Mouse (Mus musculus) NIH3T3 (cell line): ENCODE results near the gene Cubn.

ENCODE experiments used
- DNase-seq: peaks from one replicate; pipeline ENCODE4 v3.0.0-alpha.2; 2012; ENCODE audit warnings: low read depth

Gene Cubn

DNA sequence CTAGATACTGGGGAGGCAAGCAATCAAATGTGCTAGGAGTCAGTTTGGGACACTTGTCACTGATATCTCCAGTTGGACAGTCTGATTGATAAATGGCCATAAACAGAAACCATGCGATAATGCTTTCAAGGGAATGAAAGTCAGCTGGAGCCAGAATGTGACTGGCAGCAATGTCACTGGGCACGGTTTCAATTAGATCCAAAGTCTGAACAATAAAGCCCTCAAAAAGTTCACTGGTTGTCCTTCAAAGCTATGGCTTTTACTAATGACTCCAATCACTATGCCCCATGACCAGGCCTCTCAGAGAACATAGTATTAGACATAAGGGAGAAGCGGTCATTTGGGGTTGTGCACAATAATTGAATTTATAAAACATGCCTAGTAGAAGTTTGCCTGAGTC, 7.0 kb downstream of the Cubn start:
- no peak for DNase-seq

DNA sequence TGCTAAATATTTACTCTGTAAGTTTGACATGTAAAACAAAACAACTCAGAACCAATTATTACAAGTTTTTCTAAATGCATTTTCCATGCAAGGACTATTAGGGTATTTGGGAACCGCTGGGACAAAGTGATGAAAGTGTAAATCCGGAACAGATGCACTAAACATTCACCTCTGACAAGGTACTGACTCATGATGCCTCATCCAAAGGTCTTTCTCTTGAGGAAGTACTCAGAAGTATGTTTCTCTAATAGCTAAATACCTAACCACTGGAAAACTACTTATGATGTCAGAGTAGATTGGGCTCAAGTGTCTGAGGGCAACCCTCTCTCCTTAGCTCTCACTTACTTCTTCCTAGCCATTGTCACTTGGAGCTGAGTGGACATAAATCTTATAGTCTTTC, 10.9 kb downstream of the Cubn start:
- DNase-seq, result peak; percentile 56

DNA sequence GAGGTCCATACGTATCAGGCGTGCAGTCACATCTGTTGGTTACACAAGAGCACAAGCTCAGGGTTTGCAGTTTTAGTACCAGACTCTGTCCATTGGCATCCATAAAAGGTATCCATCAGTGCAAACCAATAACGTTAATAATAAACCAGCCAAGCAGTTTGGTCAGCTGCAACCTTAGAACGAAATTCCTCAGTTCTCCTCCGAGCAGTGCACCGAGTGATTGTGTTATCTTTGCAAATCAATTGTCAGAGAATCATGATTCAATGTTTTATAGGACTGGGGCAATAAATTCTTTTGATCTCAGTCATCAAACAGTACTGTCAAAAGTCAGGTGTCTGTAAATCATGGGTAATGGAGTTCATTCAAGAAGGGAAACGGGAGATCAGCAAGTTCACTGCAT, 12.4 kb downstream of the Cubn start:
- DNase-seq, result no peak

DNA sequence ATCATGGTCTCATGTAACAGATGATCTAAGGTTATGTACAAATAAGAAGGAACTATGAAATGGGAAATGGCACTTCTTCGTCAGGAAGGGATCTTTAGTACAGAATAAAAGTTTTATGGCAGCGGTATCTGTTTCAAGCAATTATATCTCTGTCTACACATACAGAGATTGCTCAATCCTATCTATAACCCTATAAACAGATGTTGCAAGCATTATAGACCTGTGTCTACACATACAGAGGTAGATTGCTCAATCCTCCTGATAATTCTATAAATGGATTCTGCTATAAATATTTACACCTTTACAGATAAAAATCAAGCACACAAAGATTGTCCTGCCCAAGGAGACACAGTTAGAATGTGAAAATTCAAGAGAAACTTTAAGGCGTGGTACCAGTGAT, 21.5 kb downstream of the Cubn start:
- no peak for DNase-seq

DNA sequence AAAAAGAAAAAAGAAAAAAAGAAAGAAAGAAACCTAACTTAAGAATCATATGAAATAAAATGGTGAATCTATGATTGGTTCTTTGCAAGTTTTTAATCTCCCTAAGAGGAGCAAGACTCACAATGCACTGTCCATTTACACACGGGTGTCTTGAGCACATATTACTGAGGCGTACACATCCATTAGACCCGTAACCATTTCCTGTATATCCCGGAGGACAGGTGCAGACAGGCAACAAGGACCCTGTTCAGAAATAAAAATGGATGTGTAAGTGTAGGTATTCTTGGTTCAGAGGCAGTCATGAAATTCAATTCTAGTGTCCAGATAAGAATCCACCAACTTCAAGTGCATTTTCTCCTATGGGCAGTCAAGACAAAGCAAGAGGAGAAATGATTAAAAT, 22.0 kb downstream of the Cubn start:
- DNase-seq, result no peak

DNA sequence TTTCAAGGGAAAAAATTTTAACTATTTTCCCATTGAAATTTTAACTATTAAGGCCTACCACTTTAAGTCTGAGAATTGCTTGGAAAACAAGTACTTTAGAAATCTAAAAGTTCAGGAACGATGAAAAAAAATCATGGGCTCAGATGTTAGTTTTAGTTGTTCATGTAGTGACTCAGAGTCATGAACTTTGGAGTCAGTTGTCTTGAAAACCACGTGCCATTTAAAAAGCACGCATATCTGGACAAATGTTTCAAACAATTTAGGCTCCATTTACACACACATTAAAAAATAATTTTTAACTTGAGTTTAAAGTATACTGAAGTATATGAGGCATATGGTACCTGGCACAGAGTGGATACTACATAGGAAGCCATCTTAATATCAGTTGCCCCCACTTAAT, 24.9 kb downstream of the Cubn start:
- peak; percentile 29 for DNase-seq

DNA sequence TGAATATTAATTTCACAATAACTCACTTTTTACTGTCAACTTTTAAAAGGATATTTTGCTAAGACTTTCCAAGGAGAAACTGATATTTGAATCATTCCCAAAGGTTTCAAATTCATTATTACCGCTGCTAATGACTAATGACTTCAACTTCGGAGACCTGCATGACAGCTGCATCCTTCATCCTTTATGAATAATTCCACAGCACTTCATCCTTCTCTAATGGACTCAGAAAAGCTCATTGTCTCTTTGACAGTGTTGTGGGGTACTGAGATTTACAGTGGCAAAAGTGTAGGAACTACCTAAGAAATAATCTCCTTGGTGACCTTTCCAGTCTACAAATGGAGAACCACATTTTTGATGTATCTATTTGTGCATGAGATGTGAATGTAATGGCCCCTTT, 33.5 kb downstream of the Cubn start:
- DNase-seq, result no peak

DNA sequence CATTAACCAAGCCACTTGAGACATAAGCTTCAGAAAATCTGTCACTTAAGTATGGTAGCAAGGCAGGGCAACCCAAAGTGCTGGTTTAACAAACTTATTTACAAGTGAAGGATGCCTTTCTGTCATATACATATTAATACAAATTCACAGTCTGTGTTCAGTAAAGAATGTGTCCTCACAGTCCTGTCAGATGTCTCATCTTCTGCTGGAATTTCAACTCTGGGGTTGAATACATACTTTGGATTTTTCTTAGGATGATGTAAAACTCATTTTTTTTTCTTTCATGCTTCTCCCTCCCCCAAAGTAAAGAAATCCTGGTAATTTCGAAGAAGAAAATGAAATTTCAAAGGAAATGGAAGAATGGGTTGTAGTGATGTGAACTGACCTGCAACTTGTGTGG, 34.8 kb downstream of the Cubn start:
- no peak for DNase-seq

DNA sequence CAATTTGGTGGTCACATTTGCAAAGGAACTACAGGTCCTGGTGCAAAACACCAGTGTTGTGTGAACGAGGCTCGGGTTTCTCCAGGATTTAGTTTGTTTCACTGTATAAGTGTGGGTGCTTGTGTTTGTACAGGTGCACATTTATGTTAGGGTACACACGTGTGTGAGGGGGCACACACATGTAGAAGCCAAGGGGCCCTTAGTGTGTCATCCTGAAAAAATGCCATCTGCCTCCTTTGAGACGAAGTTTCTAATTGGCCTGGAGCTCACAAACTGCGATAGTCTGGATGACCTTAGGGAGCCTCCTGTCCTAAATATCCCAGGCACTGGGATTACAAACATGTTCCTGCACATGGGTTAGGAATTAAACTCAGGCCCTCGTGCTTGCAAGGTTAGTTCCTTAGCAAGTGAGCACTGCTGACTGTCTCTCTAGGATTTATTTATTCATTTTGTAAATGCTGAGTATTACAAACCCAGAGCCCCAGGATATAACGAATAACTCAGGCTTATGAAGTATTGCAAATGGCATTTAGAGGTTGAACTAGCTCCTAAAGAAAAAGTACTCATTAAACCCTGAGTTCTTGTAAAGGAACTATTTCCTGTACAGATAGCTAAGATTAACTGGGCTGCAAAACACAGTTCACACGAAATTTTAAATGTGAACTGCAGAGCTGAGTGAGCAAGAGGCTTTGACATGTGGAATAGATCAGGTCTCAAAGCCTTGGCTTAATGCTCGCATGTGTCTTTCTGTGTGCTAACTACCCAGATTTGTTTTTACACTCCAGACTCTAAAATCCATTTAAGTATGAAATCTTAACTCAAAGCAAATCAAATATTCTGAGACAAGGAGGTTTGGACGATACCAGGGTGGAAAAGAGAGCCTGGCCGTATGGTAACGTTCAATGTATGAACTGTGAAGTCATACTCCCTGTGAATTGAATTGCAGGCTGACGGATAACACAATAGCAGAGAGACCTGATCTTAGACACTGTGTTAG, 39.8 kb downstream of the Cubn start:
- DNase-seq, result peak; percentile 45

DNA sequence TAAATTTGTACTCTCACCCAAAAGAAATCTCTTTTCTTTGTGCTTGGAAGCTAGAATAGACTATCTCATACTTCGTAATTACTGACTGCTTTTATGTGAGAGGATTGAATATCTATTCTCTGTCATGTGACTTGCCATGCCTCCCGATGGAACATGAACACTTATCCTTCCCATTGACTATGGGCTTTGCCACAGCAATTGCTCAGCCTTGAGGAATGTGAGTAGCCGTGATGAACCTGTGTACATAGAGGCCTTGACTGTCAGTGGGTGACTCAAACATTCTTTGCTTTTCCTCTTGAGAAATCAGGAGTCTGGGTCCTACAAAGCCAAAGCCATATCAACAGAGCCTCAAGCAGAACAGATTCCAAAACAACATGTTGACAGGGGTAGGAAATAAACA, 40.7 kb downstream of the Cubn start:
- DNase-seq, result peak; percentile 71

DNA sequence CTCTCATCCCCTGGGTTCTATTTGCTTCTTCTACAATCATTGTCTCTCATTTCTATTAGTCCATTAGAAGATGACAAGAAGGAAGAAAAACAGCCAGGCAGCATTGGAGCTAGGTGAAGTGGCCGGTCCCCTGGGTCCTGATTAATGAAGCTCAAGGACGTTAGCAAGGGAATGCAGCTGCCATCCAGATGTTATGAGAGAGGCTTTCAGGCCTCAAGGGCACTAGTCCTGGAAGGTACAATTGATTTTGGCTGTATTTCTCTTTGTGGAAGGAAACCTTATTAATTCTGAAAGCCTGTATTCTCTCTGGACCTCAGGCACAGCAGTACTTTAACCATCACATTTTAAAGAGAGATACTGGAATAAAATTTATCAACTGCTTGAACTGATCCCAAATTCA, 41.1 kb downstream of the Cubn start:
- DNase-seq, result peak; percentile 38

DNA sequence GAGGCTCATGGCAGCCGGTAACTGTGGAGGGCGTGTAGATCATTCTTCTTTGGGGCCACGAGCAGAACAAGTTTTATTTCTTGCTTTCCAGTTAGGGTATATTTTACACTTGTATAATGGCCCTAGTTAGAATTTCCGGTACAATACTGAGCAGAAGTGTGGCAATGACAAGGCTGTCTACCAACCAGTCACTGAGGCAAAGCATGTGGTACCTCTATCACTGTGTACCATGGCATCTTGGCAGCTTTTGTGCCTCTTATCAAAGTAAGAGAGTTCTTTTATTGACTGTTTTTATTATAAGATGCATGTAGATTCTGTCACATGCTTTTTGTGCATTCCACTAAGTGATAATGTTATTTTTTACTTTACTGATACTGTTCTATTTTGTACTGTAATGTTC, 46.5 kb downstream of the Cubn start:
- no peak for DNase-seq

DNA sequence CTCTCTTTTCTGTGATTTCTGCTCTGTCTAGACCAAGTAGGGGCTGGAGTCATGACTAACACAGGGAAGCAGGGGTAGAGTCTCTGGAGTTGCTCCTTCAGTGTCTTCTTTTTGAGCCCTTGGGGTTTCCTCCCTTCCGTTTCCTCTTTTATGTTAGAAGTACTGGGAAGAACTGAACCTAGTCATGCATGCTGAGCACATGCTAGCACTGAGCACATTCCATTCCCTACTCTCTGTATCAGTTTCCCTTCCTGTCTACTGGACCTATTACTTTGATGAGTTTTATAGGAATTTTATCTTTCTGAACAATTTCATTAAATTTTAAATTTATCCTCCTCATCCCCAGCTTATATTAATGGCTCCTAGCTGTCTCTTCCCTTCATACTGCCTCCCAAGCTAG, 52.6 kb downstream of the Cubn start:
- DNase-seq, result no peak

DNA sequence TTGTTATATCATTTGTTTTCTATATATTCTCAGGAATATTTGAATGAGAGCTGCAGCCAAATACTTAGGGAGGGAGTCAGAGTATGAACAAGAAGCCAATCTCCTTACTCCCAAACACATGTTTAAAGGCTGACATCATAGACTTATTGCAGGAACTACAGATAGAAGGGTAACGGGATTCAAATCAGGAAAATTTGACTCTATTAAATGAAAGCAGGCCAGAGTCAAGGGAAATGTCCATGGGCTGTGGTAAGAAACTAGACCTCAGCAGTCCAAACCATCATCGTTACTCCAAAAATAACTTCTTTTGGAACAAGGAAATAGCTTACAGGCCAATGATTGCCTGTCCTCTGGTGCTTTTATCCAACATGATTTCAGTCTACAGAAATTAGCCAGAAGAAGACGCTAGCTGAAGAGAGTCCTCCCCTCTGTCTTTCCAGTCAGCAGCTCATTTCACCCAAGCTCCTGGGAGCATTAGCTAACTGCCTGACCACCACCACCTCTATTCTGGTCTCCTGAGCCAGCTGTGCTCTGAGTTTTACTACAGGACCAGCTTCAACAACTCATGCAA, 53.3 kb downstream of the Cubn start:
- DNase-seq, result peak; percentile 48

DNA sequence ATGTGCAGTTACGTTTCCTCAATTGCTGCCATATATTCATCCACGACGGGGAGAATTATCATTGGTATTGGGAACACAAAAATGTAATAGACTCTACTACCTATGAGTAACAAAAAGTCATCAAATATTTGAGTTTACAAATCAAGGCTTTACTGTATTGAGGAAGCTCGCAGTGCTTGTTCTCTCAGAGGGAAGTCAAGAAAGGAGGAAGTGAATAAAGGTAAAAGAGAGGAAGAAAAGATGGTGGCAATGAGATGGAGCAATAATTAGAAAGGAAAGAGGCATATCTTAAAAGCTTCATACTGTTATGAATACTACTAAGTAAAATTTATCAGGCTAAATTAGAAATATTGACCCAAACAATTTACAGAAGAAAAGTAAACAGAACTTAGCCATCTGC, 59.6 kb downstream of the Cubn start:
- DNase-seq, result no peak

DNA sequence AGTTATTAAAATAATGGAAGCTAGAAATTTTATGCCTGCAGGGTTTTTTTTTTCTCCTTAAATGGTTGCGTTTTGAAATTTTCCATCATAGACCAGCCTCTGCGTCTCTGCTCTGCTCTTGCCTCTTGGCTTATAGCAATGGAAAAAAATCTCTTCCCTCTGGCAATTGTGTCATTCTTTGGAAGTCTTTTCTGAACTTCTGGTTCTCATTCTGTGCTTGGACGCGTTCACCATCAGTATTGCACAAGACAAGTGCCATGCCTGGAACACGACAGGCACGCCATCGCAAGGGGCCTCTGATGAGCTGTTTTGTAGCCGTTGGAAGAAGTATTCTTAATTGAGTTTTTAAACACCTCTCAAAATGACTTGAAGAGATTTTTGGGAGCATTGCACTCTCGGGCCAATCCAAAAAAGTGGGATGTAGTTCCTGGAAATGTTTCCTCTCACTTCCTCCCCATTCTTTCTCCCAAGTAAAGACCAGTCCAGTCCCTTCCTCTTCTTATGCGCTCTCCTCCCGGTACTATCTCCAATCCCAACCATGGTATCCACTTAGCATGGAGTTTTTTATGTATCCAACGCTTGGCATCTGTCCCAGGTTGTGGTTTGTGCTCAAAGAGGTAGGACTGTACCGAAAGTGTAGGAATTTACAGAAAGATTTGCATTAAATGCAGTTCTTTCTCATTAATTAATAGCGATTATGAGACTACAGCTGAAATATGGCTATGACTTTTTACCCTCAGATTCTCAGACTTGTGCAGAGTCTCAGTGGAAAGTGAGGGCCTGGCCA, 69.4 kb downstream of the Cubn start:
- peak; percentile 89 for DNase-seq

DNA sequence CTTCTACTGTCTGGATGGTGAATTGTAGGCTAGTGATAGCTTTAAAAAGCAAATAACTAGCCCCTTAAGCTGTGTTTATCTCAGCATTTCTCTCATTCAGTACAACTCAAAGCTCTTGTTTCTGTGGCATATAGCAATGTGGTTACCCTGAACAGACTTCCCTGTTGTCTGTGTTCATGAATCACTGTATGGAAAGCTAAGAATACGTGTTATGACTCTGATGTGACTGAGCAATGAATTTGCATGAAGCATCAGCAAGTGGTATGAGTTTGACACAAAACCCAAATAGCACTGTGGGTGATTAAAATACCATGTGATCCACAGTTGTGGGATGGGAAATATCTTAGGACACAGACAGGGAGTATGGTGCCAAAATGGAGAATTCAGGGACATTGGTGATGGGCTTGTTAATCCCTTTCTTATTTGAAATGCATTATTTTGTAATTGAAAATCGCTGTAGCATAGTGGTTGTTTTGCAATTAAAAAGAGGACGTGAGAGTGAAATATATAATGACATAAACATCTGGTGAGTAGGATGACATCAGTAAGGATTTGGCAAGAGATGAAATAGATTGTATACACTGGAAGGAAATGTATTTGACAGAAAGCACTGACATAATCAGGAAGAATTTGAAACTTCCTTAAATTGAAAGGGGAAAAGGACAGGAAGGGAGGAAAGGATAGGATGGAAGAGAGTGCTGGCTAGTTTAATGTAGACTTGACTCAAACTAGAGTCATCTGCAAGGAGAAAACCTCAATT, 74.7 kb downstream of the Cubn start:
- peak; percentile 43 for DNase-seq

DNA sequence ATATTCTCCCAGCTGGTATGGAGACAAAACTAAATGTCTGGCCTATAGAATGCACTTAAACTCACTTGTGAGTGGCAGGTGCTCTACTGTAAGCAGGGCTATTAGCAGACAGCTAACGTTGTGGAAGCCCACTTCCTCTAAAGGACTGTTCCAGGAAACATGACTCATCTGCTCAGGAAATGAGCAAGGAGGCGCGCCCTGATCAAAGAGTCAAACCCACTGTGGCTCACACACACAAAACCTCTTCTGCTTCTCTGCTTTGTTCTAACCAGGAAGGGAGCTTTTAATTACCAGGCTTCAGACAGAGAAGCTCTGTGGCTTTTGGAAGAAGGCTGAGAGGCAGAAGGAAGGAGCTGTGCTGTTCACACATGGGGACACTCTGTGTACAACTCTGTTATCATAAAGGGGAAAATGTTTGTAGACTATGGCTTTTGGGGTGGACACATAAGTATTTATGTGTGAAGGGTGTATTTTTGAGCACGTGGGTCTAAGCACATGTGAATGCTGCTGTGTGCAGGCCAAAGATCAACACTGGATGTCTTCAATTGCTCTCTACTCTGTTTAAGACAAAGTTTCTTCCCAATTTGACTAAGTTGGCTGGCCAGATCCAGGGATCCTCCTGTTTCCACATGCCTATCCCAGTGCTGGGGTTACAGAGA, 78.0 kb downstream of the Cubn start:
- peak; percentile 64 for DNase-seq

DNA sequence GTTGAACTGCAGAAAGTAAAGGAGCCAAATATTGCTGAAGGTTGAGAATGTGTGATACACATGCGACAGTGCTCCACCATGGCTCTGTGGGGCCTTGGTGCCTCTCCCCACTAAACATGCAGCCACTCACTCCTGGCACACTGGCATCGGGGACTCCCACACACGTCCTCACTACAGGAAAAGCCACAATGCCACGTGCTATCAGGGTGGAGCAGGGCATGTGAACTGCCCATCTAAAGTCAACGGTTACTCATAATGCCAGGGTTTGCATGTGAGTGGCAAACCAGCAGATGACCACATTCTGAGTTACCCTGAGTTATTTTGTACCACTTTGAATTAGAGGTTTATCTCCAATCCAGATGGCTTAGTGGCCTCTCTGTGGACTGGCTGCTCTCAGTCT, 81.0 kb downstream of the Cubn start:
- DNase-seq, result peak; percentile 31

DNA sequence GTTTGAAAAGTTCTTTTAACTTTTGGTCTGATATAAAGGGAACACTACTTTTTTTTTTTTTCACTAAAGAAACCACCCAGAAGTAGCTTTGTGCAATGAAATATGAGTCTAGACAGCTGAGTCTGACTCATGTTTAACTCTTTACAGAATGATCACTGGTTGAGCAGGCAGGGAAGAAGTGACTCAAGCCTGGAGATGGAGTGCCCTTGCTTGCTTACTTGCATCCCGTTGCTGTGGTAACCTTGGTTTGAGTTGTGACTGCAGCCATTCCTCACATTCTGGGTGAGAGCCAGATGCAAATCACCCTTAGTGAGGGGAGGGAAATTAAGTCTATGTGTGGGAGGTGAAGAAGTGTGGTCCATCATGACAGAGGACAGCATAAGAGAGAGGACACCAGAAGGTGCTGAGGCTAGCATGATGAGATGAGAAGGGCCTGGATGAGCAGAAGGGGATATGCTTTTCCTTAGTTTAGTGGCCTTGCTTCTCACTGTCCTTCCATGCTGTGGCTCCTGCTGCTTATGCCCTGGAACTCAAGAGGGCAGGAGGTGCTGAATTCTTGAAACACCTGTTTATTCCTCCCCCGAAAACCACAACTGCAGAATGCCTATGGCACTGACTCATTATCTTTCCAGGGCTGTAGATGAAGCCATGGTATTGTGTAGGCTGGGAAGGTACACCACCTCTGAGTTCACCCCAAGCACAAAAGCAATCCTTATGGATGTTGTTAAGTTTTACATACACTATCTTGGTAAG, 81.7 kb downstream of the Cubn start:
- DNase-seq, result peak; percentile 89

DNA sequence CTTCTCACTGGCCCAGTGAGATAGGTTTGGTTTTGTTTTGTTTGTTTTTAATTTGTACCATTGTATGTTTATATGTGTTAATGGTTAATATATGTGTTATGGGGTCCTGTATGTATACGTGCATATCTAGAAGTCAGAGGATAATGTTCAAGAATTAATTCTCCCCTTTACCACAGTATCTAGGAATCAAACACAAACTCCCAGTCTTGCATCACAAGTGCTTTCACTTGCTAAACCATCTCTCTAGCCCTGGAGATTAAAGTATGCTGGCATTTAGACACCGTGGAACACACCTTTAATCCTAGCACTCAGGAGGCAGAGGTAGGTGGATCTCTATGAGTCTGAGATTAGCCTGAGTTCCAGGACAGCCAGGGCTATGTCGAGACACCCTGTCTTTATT, 83.3 kb downstream of the Cubn start:
- peak; percentile 34 for DNase-seq
